26 mouse cellular contexts compared by ENCODE assay signal in genomic region chr15:102528396-102528795, GRCm38 (mm10). TPM values are rescaled to one million over a fixed set of nuclear protein-coding genes. Genes with fewer than 3 reads are reported as not detected.
"Had no signal": no experiment of that assay in that cellular context is flagged by ENCODE, and none has a peak within 500 bp of the region (broad histone marks: within the 10 kb centered on the region; RNA-seq: fewer than 3 reads in every experiment).

No protein-coding gene starts in this region.

- H3K4me3 ChIP-seq: gastrocnemius, adult 2 months; heart, adult 2 months; heart, embryonic 12.5 days; hindbrain, embryonic 10.5 days; hindbrain, embryonic 12.5 days; layer of hippocampus, adult 2 months; left cerebral cortex, adult 2 months; limb, embryonic 10.5 days; limb, embryonic 12.5 days had no signal

- H3K27me3 ChIP-seq: heart, embryonic 12.5 days; hindbrain, embryonic 12.5 days; limb, embryonic 12.5 days had no signal

- H3K4me1 ChIP-seq: hindbrain, embryonic 10.5 days; hindbrain, embryonic 12.5 days; limb, embryonic 12.5 days had no signal

- ATAC-seq: forebrain, postnatal 0 days; hindbrain, embryonic 16.5 days; inflammation-experienced regulatory T-cells, adult 6 months; intestine, postnatal 0 days had no signal

- DNase-seq: forebrain, postnatal 0 days; gastrocnemius, adult 2 months; gastrocnemius, postnatal 10 days; gastrocnemius, postnatal 25 days; heart, adult 2 months; heart, postnatal 10 days; heart, postnatal 4 days; kidney, adult 18-20 months; kidney, adult 8-10 months; kidney, postnatal 10 days; liver had no signal

- H3K4me2 ChIP-seq: heart, embryonic 12.5 days; hindbrain, embryonic 12.5 days; hindbrain, embryonic 14.5 days; limb, embryonic 12.5 days; liver, embryonic 11.5 days had no signal

- H3K27ac ChIP-seq: gastrocnemius, adult 2 months; heart, adult 2 months; hindbrain, embryonic 10.5 days; hindbrain, embryonic 12.5 days; hindbrain, embryonic 14.5 days; layer of hippocampus, adult 2 months; left cerebral cortex, adult 2 months; limb, embryonic 10.5 days; limb, embryonic 12.5 days had no signal

- H3K9ac ChIP-seq: forebrain, postnatal 0 days; heart, embryonic 12.5 days; hindbrain, embryonic 12.5 days; hindbrain, embryonic 14.5 days; limb, embryonic 12.5 days had no signal

- H3K9me3 ChIP-seq: heart, embryonic 12.5 days; hindbrain, embryonic 10.5 days; hindbrain, embryonic 12.5 days; limb, embryonic 10.5 days; limb, embryonic 12.5 days had no signal

RNA-seq across cellular contexts. Expression of gene Gm10337, which starts 24.9 kb away (rescaled TPM):
- polyA plus RNA-seq: frontal cortex, adult 2 months; heart, adult 2 months; heart, embryonic 12.5 days; inflammation-experienced regulatory T-cells, adult 6 months; intestine, postnatal 0 days; kidney, embryonic 14.5 days; limb, embryonic 12.5 days; limb, embryonic 14.5 days; liver, embryonic 11.5 days had no signal
